Mouse (Mus musculus): Measurements from ENCODE around the gene Mtss1l.

DNA sequence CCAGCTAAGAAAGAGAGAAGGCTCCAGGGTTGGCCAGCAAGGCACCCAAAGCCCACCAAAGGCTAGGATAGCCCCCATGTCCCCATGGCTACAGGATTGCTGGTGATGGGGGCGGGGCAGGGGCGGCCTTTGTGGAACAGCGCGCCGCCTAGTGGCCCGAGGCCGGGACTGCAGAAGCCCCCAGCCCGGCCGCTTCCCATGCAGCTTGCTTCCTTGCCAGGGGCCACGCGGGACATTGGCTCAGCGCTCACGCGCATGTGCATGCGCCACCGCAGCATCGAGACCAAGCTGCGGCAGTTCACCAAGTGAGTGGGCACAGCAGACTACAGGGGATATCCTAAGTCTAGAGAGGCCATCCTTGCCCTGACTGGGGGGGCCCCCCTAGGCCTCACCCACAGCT lies 5.6 kb downstream of the Mtss1l start:
- TF ChIP-seq POLR2A (IDR thresholded peaks at IDR 0.05; ENCODE audit: low read depth, low read length): no peak
- TF ChIP-seq CTCF (conservative IDR thresholded peaks at IDR 0.05; ENCODE audit: insufficient read depth, insufficient read length, low read depth, low read length): peak; percentile 52

All from kidney, adult 2 months (tissue).